Comparison of ENCODE assay signal across 9 mouse cellular contexts in the genomic region with DNA sequence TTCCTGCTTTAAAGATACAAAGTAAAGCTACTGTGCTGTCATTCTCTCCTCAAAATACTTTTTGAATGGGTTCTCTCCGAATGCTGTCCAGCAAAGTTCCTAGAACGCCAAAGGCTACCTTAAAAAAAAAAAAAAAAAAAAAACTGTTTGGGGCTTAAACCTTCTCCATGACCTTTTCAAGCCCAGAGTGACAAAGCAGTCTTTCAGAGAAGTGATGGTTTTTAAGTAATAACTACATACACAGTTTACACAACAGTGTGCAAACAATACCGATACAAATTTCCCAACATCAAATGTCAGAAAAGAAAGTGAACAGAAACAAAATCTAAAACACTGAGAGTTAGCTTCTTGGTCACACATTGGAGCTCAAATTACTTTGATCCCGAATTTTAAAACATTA. TPM values are rescaled to one million over a fixed set of nuclear protein-coding genes. Genes with fewer than 3 reads are reported as not detected.
DNase-seq lines count a peak whose midpoint lies in the region; ATAC-seq and TF ChIP-seq lines count a peak whose summit lies in the region.
"Had no signal": no experiment of that assay in that cellular context is flagged by ENCODE, and none has a peak within 500 bp of the region (broad histone marks: within the 10 kb centered on the region; RNA-seq: fewer than 3 reads in every experiment).

No protein-coding gene starts in this region.

- peaks cover 6% of the 10 kb centered on the region for H3K36me3 ChIP-seq in kidney, embryonic 16.5 days (ENCODE audit: insufficient read depth, low read length)
- peaks cover 6% of the 10 kb centered on the region; the same call in 1 of the 2 replicates for H3K36me3 ChIP-seq in embryonic facial prominence, embryonic 14.5 days (ENCODE audit: control insufficient read depth, insufficient read depth, low read length)
- H3K36me3 ChIP-seq in intestine, embryonic 16.5 days (ENCODE audit: control insufficient read depth, insufficient read depth, low read length), result no peaks in the 10 kb centered on the region
- H3K36me3 ChIP-seq in midbrain, postnatal 0 days (ENCODE audit: insufficient read depth, low read length), result 0 out of 2 replicates have a peak, but pooled peaks cover 4% of the 10 kb centered on the region

- no peak for TF ChIP-seq CTCF in midbrain, postnatal 0 days (IDR thresholded peaks at IDR 0.05)

- peak overlapping the region; percentile 64; the same call in 1 of the 2 replicates for H3K4me2 ChIP-seq in kidney, embryonic 16.5 days (replicated peaks; ENCODE audit: low read depth, low read length)
- H3K4me2 ChIP-seq in embryonic facial prominence, embryonic 14.5 days (ENCODE audit: low read depth, low read length), result peak overlapping the region; percentile 76
- H3K4me2 ChIP-seq in intestine, embryonic 16.5 days (ENCODE audit: low read depth, low read length), result peak overlapping the region; percentile 54; the same call in 1 of the 2 replicates
- peak overlapping the region; percentile 60 for H3K4me2 ChIP-seq in midbrain, postnatal 0 days (ENCODE audit: low read depth, low read length, poor library complexity, severe bottlenecking)

- H3K9me3 ChIP-seq in kidney, embryonic 16.5 days (ENCODE audit: low read length), result no peaks in the 10 kb centered on the region
- H3K9me3 ChIP-seq in embryonic facial prominence, embryonic 14.5 days (ENCODE audit: control insufficient read depth, low read length), result no peaks in the 10 kb centered on the region
- H3K9me3 ChIP-seq in intestine, embryonic 16.5 days (ENCODE audit: control insufficient read depth, low read length), result no peaks in the 10 kb centered on the region
- H3K9me3 ChIP-seq in midbrain, postnatal 0 days (ENCODE audit: low read length), result no peaks in the 10 kb centered on the region

- H3K4me3 ChIP-seq in kidney, embryonic 16.5 days (ENCODE audit: low read length), result no peak overlapping the region
- H3K4me3 ChIP-seq in embryonic facial prominence, embryonic 14.5 days (ENCODE audit: low read depth, low read length), result peak overlapping the region; percentile 59
- H3K4me3 ChIP-seq in intestine, embryonic 16.5 days (ENCODE audit: low read length), result no peak overlapping the region
- H3K4me3 ChIP-seq in midbrain, postnatal 0 days (ENCODE audit: low read depth, low read length), result peak overlapping the region; percentile 68

- no peak for ATAC-seq in kidney, embryonic 16.5 days (ENCODE audit: low FRiP score, low TSS enrichment)
- ATAC-seq in embryonic facial prominence, embryonic 14.5 days (ENCODE audit: low read depth), result no peak
- no peak for ATAC-seq in intestine, embryonic 16.5 days
- no peak for ATAC-seq in midbrain, postnatal 0 days (ENCODE audit: low FRiP score)

- H3K4me1 ChIP-seq in kidney, embryonic 16.5 days (ENCODE audit: insufficient read depth, low read length), result peaks cover 6% of the 10 kb centered on the region; the same call in 1 of the 2 replicates
- H3K4me1 ChIP-seq in embryonic facial prominence, embryonic 14.5 days (ENCODE audit: control insufficient read depth, insufficient read depth, low read length), result peaks cover 11% of the 10 kb centered on the region; the same call in 1 of the 2 replicates
- H3K4me1 ChIP-seq in intestine, embryonic 16.5 days (ENCODE audit: control insufficient read depth, insufficient read depth, low read length), result peaks cover 5% of the 10 kb centered on the region
- H3K4me1 ChIP-seq in midbrain, postnatal 0 days (ENCODE audit: insufficient read depth, low read length), result no peaks in the 10 kb centered on the region

- no peak overlapping the region for H3K27ac ChIP-seq in kidney, embryonic 16.5 days (ENCODE audit: low read length)
- peak overlapping the region; percentile 99 for H3K27ac ChIP-seq in embryonic facial prominence, embryonic 14.5 days (replicated peaks; ENCODE audit: low read depth, low read length)
- H3K27ac ChIP-seq in intestine, embryonic 16.5 days (ENCODE audit: low read length), result no peak overlapping the region
- no peak overlapping the region for H3K27ac ChIP-seq in midbrain, postnatal 0 days (ENCODE audit: low read depth, low read length)

- no peak overlapping the region for H3K9ac ChIP-seq in kidney, embryonic 16.5 days (replicated peaks; ENCODE audit: low read length)
- peak overlapping the region; percentile 40 for H3K9ac ChIP-seq in embryonic facial prominence, embryonic 14.5 days (ENCODE audit: low read depth, low read length)
- no peak overlapping the region for H3K9ac ChIP-seq in intestine, embryonic 16.5 days (ENCODE audit: low read depth, low read length)
- H3K9ac ChIP-seq in midbrain, postnatal 0 days (replicated peaks; ENCODE audit: low read length, poor library complexity, severe bottlenecking), result 0 out of 2 replicates have a peak overlapping the region, but pooled peaks have one; percentile 85

- no peaks in the 10 kb centered on the region; the same call in 1 of the 2 replicates for H3K27me3 ChIP-seq in kidney, embryonic 16.5 days (ENCODE audit: insufficient read depth, low read length)
- H3K27me3 ChIP-seq in embryonic facial prominence, embryonic 14.5 days (replicated peaks; ENCODE audit: control insufficient read depth, insufficient read depth, low read length), result no peaks in the 10 kb centered on the region
- no peaks in the 10 kb centered on the region for H3K27me3 ChIP-seq in intestine, embryonic 16.5 days (replicated peaks; ENCODE audit: control insufficient read depth, insufficient read depth, low read length)
- H3K27me3 ChIP-seq in midbrain, postnatal 0 days (ENCODE audit: insufficient read depth, low read length), result no peaks in the 10 kb centered on the region

- no peak for DNase-seq in kidney, adult 8-10 months
- DNase-seq in embryonic facial prominence, embryonic 14.5 days (ENCODE audit: low spot score), result no peak
- no peak for DNase-seq in midbrain, postnatal 0 days (ENCODE audit: low spot score)
- DNase-seq in layer of hippocampus, adult 9-10 months (ENCODE audit: low spot score), result no peak
- no peak for DNase-seq in frontal cortex, postnatal 36 days (ENCODE audit: low spot score in 2 of 2)
- no peak for DNase-seq in embryo, embryonic 9.5 days (ENCODE audit: extremely low spot score)
- DNase-seq: gastrocnemius, postnatal 10 days had no signal

- WGBS in kidney, embryonic 16.5 days, result 48% methylated on average over 4 of the region's 4 CpGs
- 41% methylated on average over 4 of the region's 4 CpGs for WGBS in embryonic facial prominence, embryonic 14.5 days
- 38% methylated on average over 4 of the region's 4 CpGs for WGBS in intestine, embryonic 16.5 days
- 48% methylated on average over 4 of the region's 4 CpGs for WGBS in midbrain, postnatal 0 days

RNA-seq across cellular contexts. Expression of a gene that starts 1.3 kb away (rescaled TPM):
- polyA plus RNA-seq in kidney, embryonic 16.5 days (2015; fragmentation: Nextera tagmentation; extraction: Ambion mirVana), result 41.3 and 43.3 TPM in 2 replicates
- polyA plus RNA-seq in embryonic facial prominence, embryonic 14.5 days (2014; fragmentation: Nextera tagmentation; extraction: Ambion mirVana), result 64.5 and 71.9 TPM in 2 replicates
- 57.8 and 64.3 TPM in 2 replicates for polyA plus RNA-seq in intestine, embryonic 16.5 days (2015; fragmentation: Nextera tagmentation; extraction: Ambion mirVana)
- 41.5 and 45.7 TPM in 2 replicates for total RNA-seq in midbrain, postnatal 0 days (2014; rRNA removed)
- 27.1 and 28.0 TPM in 2 replicates for polyA plus RNA-seq in midbrain, postnatal 0 days (2015; fragmentation: Nextera tagmentation; extraction: Ambion mirVana)

RNA-seq across cellular contexts. Expression of a gene that starts 55.8 kb away (rescaled TPM):
- 44.6 and 50.1 TPM in 2 replicates for polyA plus RNA-seq in kidney, embryonic 16.5 days (2015; fragmentation: Nextera tagmentation; extraction: Ambion mirVana)
- 38.2 and 46.3 TPM in 2 replicates for polyA plus RNA-seq in embryonic facial prominence, embryonic 14.5 days (2014; fragmentation: Nextera tagmentation; extraction: Ambion mirVana)
- polyA plus RNA-seq in intestine, embryonic 16.5 days (2015; fragmentation: Nextera tagmentation; extraction: Ambion mirVana), result 33.0 and 37.8 TPM in 2 replicates
- total RNA-seq in midbrain, postnatal 0 days (2014; rRNA removed), result 23.6 and 35.2 TPM in 2 replicates
- polyA plus RNA-seq in midbrain, postnatal 0 days (2015; fragmentation: Nextera tagmentation; extraction: Ambion mirVana), result 23.6 and 23.8 TPM in 2 replicates

Comparison
In these comparisons a context has a peak if more than half of its experiments do, and no peak if none do; other contexts are left out.
1. H3K4me3 ChIP-seq: peak in embryonic facial prominence, embryonic 14.5 days (single experiment) and midbrain, postnatal 0 days (single experiment); none in kidney, embryonic 16.5 days (single experiment) and intestine, embryonic 16.5 days (single experiment).
2. H3K9ac ChIP-seq: peak in embryonic facial prominence, embryonic 14.5 days (single experiment) and midbrain, postnatal 0 days (single experiment); none in kidney, embryonic 16.5 days (single experiment) and intestine, embryonic 16.5 days (single experiment).
3. Peak in every context shown above with its lines, with median percentiles within 50 percentile points of each other: H3K4me2 ChIP-seq.